Mouse (Mus musculus) adrenal gland, postnatal 25 days (tissue): ENCODE measurements around the gene Zfp28. TPM values are rescaled to one million over a fixed set of nuclear protein-coding genes. Genes with fewer than 3 reads are reported as not detected.
"Not testable (repeated sequence)": the region's sequence is repeated elsewhere in the genome, so short reads cannot be mapped to it uniquely, and the experiment has no call there.

Experiments
- DNase-seq: peaks from one replicate; pipeline ENCODE4 v3.0.0; 2021; ENCODE audit warnings: mixed read lengths
- long read RNA-seq: library from polyadenylated mRNA; stranded (forward); transcript quantifications from one replicate; pipeline ENCODE4 v2.0.0, GENCODE M21; 2021
- total RNA-seq: library from RNA; stranded (reverse); gene quantifications from 2 replicates; pipeline ENCODE4 v1.2.3, GENCODE M21; 2021

The Zfp28 gene
- 3.9 and 4.6 TPM in 2 replicates for total RNA-seq
- long read RNA-seq, full-length matches to known transcripts = 5 of 10 reads
- long read RNA-seq, partial matches to known transcripts = 0 of 10 reads
- long read RNA-seq, other reads (novel, unspliced or antisense) = 5 of 10 reads

GRCm38 (mm10) chr7:6383044-6383455 is at the start of gene Zfp28:
Gene Zfp28, plus strand, starts transcription at chr7:6383295.
- peak; percentile 95 for DNase-seq

- no peak for DNase-seq
Observed at GRCm38 (mm10) chr7:6339865-6340264, 43.2 kb upstream of the Zfp28 start.

GRCm38 (mm10) chr7:6343501-6344071 is 39.5 kb upstream of the Zfp28 start, which contains the start of gene Gm3854:
Gene Gm3854, plus strand, starts transcription at chr7:6343759.
- DNase-seq = peak; percentile 46

- no peak for DNase-seq
Observed at GRCm38 (mm10) chr7:6344124-6344523, 39.0 kb upstream of the Zfp28 start.

GRCm38 (mm10) chr7:6358121-6358520 is 25.0 kb upstream of the Zfp28 start:
- no peak for DNase-seq

GRCm38 (mm10) chr7:6358937-6359590 is 24.0 kb upstream of the Zfp28 start:
- no peak for DNase-seq

GRCm38 (mm10) chr7:6360477-6361060 is 22.5 kb upstream of the Zfp28 start:
- DNase-seq = no peak

- DNase-seq = no peak
Observed at GRCm38 (mm10) chr7:6361756-6362155, 21.3 kb upstream of the Zfp28 start.

- peak; percentile 96 for DNase-seq
Observed at GRCm38 (mm10) chr7:6362268-6363046, 20.6 kb upstream of the Zfp28 start.

- peak; percentile 81 for DNase-seq
Observed at GRCm38 (mm10) chr7:6363047-6363488, 20.0 kb upstream of the Zfp28 start, which contains the start of gene Zfp78. Gene Zfp78, plus strand, starts transcription at chr7:6363280.

- no peak for DNase-seq
Observed at GRCm38 (mm10) chr7:6364761-6365160, 18.3 kb upstream of the Zfp28 start.

GRCm38 (mm10) chr7:6367185-6367584 is 15.9 kb upstream of the Zfp28 start:
- no peak for DNase-seq

GRCm38 (mm10) chr7:6368146-6368545 is 14.9 kb upstream of the Zfp28 start:
- DNase-seq = not testable (repeated sequence)

GRCm38 (mm10) chr7:6369460-6369859 is 13.6 kb upstream of the Zfp28 start:
- no peak for DNase-seq

GRCm38 (mm10) chr7:6372993-6373392 is 10.1 kb upstream of the Zfp28 start:
- DNase-seq = no peak

GRCm38 (mm10) chr7:6378441-6378840 is 4.7 kb upstream of the Zfp28 start:
- DNase-seq = no peak

GRCm38 (mm10) chr7:6381431-6381830 is 1.7 kb upstream of the Zfp28 start:
- no peak for DNase-seq

- no peak for DNase-seq
Observed at GRCm38 (mm10) chr7:6384011-6384410, 916 bp downstream of the Zfp28 start.

GRCm38 (mm10) chr7:6386995-6387394 is 3.9 kb downstream of the Zfp28 start:
- DNase-seq = no peak

GRCm38 (mm10) chr7:6388971-6389370 is 5.9 kb downstream of the Zfp28 start:
- DNase-seq = no peak

GRCm38 (mm10) chr7:6389449-6389848 is 6.4 kb downstream of the Zfp28 start:
- DNase-seq = no peak
